18 mouse cellular contexts compared by ENCODE assay signal in the genomic region with DNA sequence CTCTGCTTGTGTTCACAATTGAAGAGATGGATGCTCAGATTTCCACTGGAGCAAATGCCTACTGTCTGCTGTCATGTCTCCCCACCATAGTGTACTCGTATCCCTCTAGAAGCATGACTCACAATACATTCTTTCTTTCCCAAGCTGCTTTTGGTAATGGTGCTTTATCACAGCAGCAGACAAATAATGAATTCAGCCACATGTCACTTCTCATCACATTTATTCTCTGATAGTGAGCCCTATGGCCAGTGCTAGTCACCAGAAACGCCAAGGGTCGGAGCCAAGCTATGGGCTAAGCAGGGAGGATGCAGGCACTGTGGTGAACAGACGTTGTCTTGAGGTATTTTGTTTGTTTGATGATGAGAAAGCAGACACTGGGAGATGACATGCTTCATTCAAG.
DNase-seq lines count a peak whose midpoint lies in the region.
"Had no signal": no experiment of that assay in that cellular context is flagged by ENCODE, and none has a peak within 500 bp of the region (broad histone marks: within the 10 kb centered on the region; RNA-seq: fewer than 3 reads in every experiment).

No protein-coding gene starts in this region.

- peak; percentile 67 to 71 for DNase-seq in cerebellum, postnatal 10 days
- no peak for DNase-seq in cerebellum, adult 11-12 months
- DNase-seq in 3T3-L1 (ENCODE audit: low read depth, low spot score): peak; percentile 60
- peak; percentile 95 for DNase-seq in Muller cell, postnatal 12 days (ENCODE audit: inconsistent ontology term)
- peak; percentile 51 for DNase-seq in retina, embryonic 14.5 days (ENCODE audit: low spot score)
- DNase-seq in thymus, postnatal 25 days: no peak
- DNase-seq in frontal cortex, postnatal 25 days (ENCODE audit: low spot score in 2 of 2): no peak
- DNase-seq in layer of hippocampus, adult 18-20 months (ENCODE audit: low spot score in 2 of 2): no peak
- DNase-seq: adrenal gland, adult 8-10 months; adrenal gland, postnatal 25 days; B cell, adult 2 months; cerebellum, adult 18-20 months; cerebellum, adult 9-10 months; forebrain, postnatal 0 days; gastrocnemius, postnatal 25 days; heart, adult 18-20 months; heart, postnatal 10 days; heart, postnatal 36 days had no signal

Comparison
In these comparisons a context has a peak if more than half of its experiments do, and no peak if none do; other contexts are left out.
1. DNase-seq: peak in cerebellum, postnatal 10 days (2 of 2), 3T3-L1 (single experiment), Muller cell, postnatal 12 days (single experiment) and retina, embryonic 14.5 days (single experiment); none in cerebellum, adult 11-12 months (single experiment), thymus, postnatal 25 days (single experiment), frontal cortex, postnatal 25 days (0 of 2) and layer of hippocampus, adult 18-20 months (0 of 2).